7 mouse cellular contexts compared by ENCODE assay signal in the genomic region with DNA sequence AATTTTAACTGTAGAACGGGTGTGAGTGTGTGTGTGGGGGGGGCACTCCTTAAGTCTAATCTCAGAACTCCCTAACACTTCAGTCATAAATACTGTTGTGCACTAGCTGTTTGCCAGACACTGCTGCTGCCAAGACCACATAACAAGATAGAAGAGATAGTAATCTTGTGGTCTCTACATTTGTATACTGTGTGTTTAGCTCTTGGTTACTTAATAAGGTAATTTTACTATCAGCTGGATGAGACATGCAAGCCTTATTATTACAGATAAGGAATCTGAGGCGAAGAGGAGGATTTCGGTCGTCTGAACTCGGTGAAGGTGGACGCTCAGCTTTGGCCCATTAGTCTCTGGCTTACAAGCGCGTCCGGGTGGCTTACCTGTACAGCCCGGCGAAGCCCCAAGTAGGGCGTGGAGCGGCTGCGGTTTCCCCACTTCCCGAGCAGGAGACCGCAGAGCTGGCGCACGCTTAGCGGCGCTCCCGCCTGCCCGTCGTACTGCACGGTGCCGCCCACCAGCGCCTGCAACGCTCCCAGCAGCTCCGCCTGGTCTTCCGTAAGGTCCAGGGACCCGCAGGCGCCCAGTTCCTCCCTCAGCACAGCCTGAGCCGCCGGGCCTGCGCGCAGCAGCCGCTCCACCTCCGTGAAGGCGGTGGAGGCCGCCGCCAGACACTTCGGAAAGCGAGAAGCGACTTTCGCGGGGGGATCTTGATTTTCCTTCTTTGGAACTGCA. TPM values are rescaled to one million over a fixed set of nuclear protein-coding genes. Genes with fewer than 3 reads are reported as not detected.
A peak's percentile ranks its signal among the peaks of the same experiment; 100 is the strongest.
DNase-seq lines count a peak whose midpoint lies in the region; ATAC-seq lines count a peak whose summit lies in the region.

No protein-coding gene starts in this region.

- H3K27me3 ChIP-seq in midbrain, embryonic 15.5 days (replicated peaks), result peaks cover 99% of the 10 kb centered on the region

- peak; percentile 40 for DNase-seq in urinary bladder, adult 2 months (ENCODE audit: low spot score)
- DNase-seq in urinary bladder, postnatal 25 days (ENCODE audit: low spot score), result no peak
- peak; percentile 34 to 52 for DNase-seq in heart, postnatal 36 days
- peak; percentile 64 for DNase-seq in liver
- DNase-seq in thymus, postnatal 14 days, result peak; percentile 75

- H3K9me3 ChIP-seq in midbrain, embryonic 15.5 days, result no peaks in the 10 kb centered on the region

- intact Hi-C loops in heart, postnatal 36 days (cut with DNase I), result no loop called here

- no peak overlapping the region for H3K27ac ChIP-seq in brown adipose tissue, adult 24 weeks (replicated peaks; ENCODE audit: low read depth, low read length)
- H3K27ac ChIP-seq in midbrain, embryonic 15.5 days, result no peak overlapping the region

- no peaks in the 10 kb centered on the region for H3K36me3 ChIP-seq in midbrain, embryonic 15.5 days (replicated peaks)

- H3K4me1 ChIP-seq in brown adipose tissue, adult 24 weeks (ENCODE audit: control insufficient read depth, insufficient read depth, insufficient read length, low read length), result no peaks in the 10 kb centered on the region
- H3K4me1 ChIP-seq in midbrain, embryonic 15.5 days, result peaks cover 19% of the 10 kb centered on the region

- peak overlapping the region; percentile 75 for H3K4me2 ChIP-seq in midbrain, embryonic 15.5 days

- H3K4me3 ChIP-seq in brown adipose tissue, adult 24 weeks (ENCODE audit: insufficient read depth, low read depth, low read length), result peak overlapping the region; percentile 58
- H3K4me3 ChIP-seq in midbrain, embryonic 15.5 days, result peak overlapping the region; percentile 39

- H3K9ac ChIP-seq in midbrain, embryonic 15.5 days, result peak overlapping the region; percentile 35

- under 1% methylated on average over 45 of the region's 45 CpGs for WGBS in midbrain, embryonic 15.5 days

- peak; percentile 84 for ATAC-seq in midbrain, embryonic 15.5 days (replicated peaks)

RNA-seq across cellular contexts. Expression of a gene that starts 3.8 kb away (rescaled TPM):
- 0.52 and 0.73 TPM in 2 replicates for polyA plus RNA-seq in urinary bladder, adult 2 months (2012; rRNA removed)
- not detected in 2 replicates for polyA plus RNA-seq in brown adipose tissue, adult 24 weeks (2012; ENCODE audit: insufficient read depth, insufficient read length, missing spikeins)
- total RNA-seq in heart, postnatal 36 days (2021), result not detected
- polyA plus RNA-seq in midbrain, embryonic 15.5 days (2015; fragmentation: Nextera tagmentation; extraction: Ambion mirVana), result not detected in 2 replicates

RNA-seq across cellular contexts. Expression of a gene that starts 24.8 kb away (rescaled TPM):
- not detected in 2 replicates for polyA plus RNA-seq in urinary bladder, adult 2 months (2012; rRNA removed)
- not detected in 2 replicates for polyA plus RNA-seq in brown adipose tissue, adult 24 weeks (2012; ENCODE audit: insufficient read depth, insufficient read length, missing spikeins)
- total RNA-seq in heart, postnatal 36 days (2021), result not detected
- polyA plus RNA-seq in midbrain, embryonic 15.5 days (2015; fragmentation: Nextera tagmentation; extraction: Ambion mirVana), result not detected in 2 replicates

RNA-seq across cellular contexts. Expression of a gene that starts 29.6 kb away (rescaled TPM):
- polyA plus RNA-seq in urinary bladder, adult 2 months (2012; rRNA removed), result 0.46 TPM in 1 of 2 replicates, not detected in the other
- polyA plus RNA-seq in brown adipose tissue, adult 24 weeks (2012; ENCODE audit: insufficient read depth, insufficient read length, missing spikeins), result not detected in 2 replicates
- 10 to 100 TPM in 1 of 2 experiments, 1 to 10 TPM in 1; 2.3 to 12.5 TPM for total RNA-seq in heart, postnatal 36 days (2021)
- polyA plus RNA-seq in midbrain, embryonic 15.5 days (2015; fragmentation: Nextera tagmentation; extraction: Ambion mirVana), result 1.9 TPM in 1 of 2 replicates, not detected in the other

RNA-seq across cellular contexts. Expression of a gene that starts 29.9 kb away (rescaled TPM):
- polyA plus RNA-seq in urinary bladder, adult 2 months (2012; rRNA removed), result 0.18 and 0.74 TPM in 2 replicates
- not detected in 2 replicates for polyA plus RNA-seq in brown adipose tissue, adult 24 weeks (2012; ENCODE audit: insufficient read depth, insufficient read length, missing spikeins)
- total RNA-seq in heart, postnatal 36 days (2021), result 10 to 100 TPM; 23.3 to 28.1 TPM
- 0.54 and 0.63 TPM in 2 replicates for polyA plus RNA-seq in midbrain, embryonic 15.5 days (2015; fragmentation: Nextera tagmentation; extraction: Ambion mirVana)

RNA-seq across cellular contexts. Expression of a gene that starts 35.4 kb away (rescaled TPM):
- 3.2 and 4.3 TPM in 2 replicates for polyA plus RNA-seq in urinary bladder, adult 2 months (2012; rRNA removed)
- 1.9 and 6.6 TPM in 2 replicates for polyA plus RNA-seq in brown adipose tissue, adult 24 weeks (2012; ENCODE audit: insufficient read depth, insufficient read length, missing spikeins)
- total RNA-seq in heart, postnatal 36 days (2021), result 10 to 100 TPM; 15.8 to 18.6 TPM
- polyA plus RNA-seq in midbrain, embryonic 15.5 days (2015; fragmentation: Nextera tagmentation; extraction: Ambion mirVana), result 5.7 and 7.7 TPM in 2 replicates
